Mouse (Mus musculus) CH12.LX (cell line): ENCODE measurements around the gene Tent5a. TPM values are rescaled to one million over a fixed set of nuclear protein-coding genes. Genes with fewer than 3 reads are reported as not detected.

Experiments
- DNase-seq: peaks from one replicate; pipeline ENCODE4 v3.0.0-alpha.2; 2013; ENCODE audit errors: extremely low read depth
- H3K27ac ChIP-seq: 2 replicates; pipeline ENCODE4 v1.5.1; 2012; ENCODE audit warnings: low read depth, mild to moderate bottlenecking, control low read depth, moderate library complexity; ENCODE audit not compliant: insufficient read depth
- H3K27me3 ChIP-seq: replicated peaks from 2 replicates; pipeline ENCODE3; 2012; ENCODE audit warnings: inconsistent platforms
- H3K36me3 ChIP-seq, 2 experiments: replicated peaks in 1 of 2; 2 replicates each; pipeline versions ENCODE3 to v1.6.1; 2012; ENCODE audit warnings: inconsistent platforms in 1 of 2, low read length in 1 of 2, mild to moderate bottlenecking in 1 of 2, mixed read lengths in 1 of 2, moderate library complexity in 1 of 2; ENCODE audit not compliant: control insufficient read depth in 1 of 2, insufficient read depth in 1 of 2
- H3K4me1 ChIP-seq, 2 experiments: 2 replicates each; pipeline ENCODE4 v1.6.1; 2012; ENCODE audit warnings: inconsistent platforms in 1 of 2, moderate library complexity in 1 of 2; ENCODE audit not compliant: insufficient read depth in 2 of 2, control insufficient read depth in 1 of 2
- H3K4me2 ChIP-seq: 2 replicates; pipeline ENCODE4 v1.6.1; 2012; ENCODE audit warnings: low read depth, mild to moderate bottlenecking, control low read depth; ENCODE audit not compliant: poor library complexity, insufficient read depth, severe bottlenecking
- H3K4me3 ChIP-seq, 3 experiments: fragments of 150-350 bp in 1 of 3; sonication (generic) in 1 of 3; replicated peaks in 1 of 3; 2 replicates each; pipeline versions ENCODE3 to v1.5.1; 2011 to 2012; ENCODE audit warnings: low read depth in 2 of 3, low read length in 2 of 3, mild to moderate bottlenecking in 2 of 3, moderate library complexity in 2 of 3, control low read depth in 1 of 3, improper control_type of control experiment in 1 of 3, inconsistent platforms in 1 of 3, mixed read lengths in 1 of 3; ENCODE audit not compliant: poor library complexity in 1 of 3
- H3K79me2 ChIP-seq: replicated peaks from 2 replicates; pipeline ENCODE4 v1.6.1; 2012; ENCODE audit warnings: mild to moderate bottlenecking, moderate library complexity; ENCODE audit not compliant: control insufficient read depth, poor library complexity, insufficient read depth, severe bottlenecking; ENCODE audit errors: extremely low read depth
- H3K9ac ChIP-seq: 2 replicates; pipeline ENCODE4 v1.6.1; 2012; ENCODE audit warnings: low read depth, mild to moderate bottlenecking, control low read depth, moderate library complexity; ENCODE audit not compliant: insufficient read depth
- H3K9me3 ChIP-seq: replicated peaks from 2 replicates; pipeline ENCODE3; 2012; ENCODE audit warnings: low read length, inconsistent platforms, mixed read lengths
- CHD1 ChIP-seq: IDR thresholded peaks from 2 replicates; pipeline ENCODE4 v1.6.1; 2012; ENCODE audit warnings: low read depth, low read length, improper control_type of control experiment, inconsistent platforms
- CHD2 ChIP-seq: IDR thresholded peaks from 2 replicates; pipeline ENCODE4 v1.6.1; 2011; ENCODE audit warnings: low read length, improper control_type of control experiment
- CTCF ChIP-seq, 2 experiments: IDR thresholded peaks in 1 of 2; conservative IDR thresholded peaks in 1 of 2; 2 replicates each; pipeline ENCODE4 v1.5.1; 2011 to 2012; ENCODE audit warnings: low read depth in 2 of 2, low read length in 2 of 2, improper control_type of control experiment in 1 of 2, inconsistent platforms in 1 of 2, mild to moderate bottlenecking in 1 of 2, moderate library complexity in 1 of 2
- E2F4 ChIP-seq: IDR thresholded peaks from 2 replicates; pipeline ENCODE4 v1.6.1; 2011; ENCODE audit warnings: low read depth, low read length, improper control_type of control experiment; ENCODE audit not compliant: insufficient replicate concordance
- ELF1 ChIP-seq: IDR thresholded peaks from 2 replicates; pipeline ENCODE4 v1.6.1; 2014; ENCODE audit warnings: low read depth, mild to moderate bottlenecking, inconsistent platforms, low read length, improper control_type of control experiment
- EP300 ChIP-seq: IDR thresholded peaks from 2 replicates; pipeline ENCODE4 v1.6.1; 2011; ENCODE audit warnings: low read length, improper control_type of control experiment
- ETS1 ChIP-seq: conservative IDR thresholded peaks from 2 replicates; pipeline ENCODE4 v1.6.1; 2012; ENCODE audit warnings: low read depth, mild to moderate bottlenecking, inconsistent platforms, low read length, improper control_type of control experiment, moderate library complexity
- GABPA ChIP-seq: IDR thresholded peaks from 2 replicates; pipeline ENCODE4 v1.6.1; 2012; ENCODE audit warnings: low read depth, low read length, improper control_type of control experiment, inconsistent platforms; ENCODE audit not compliant: insufficient replicate concordance
- HCFC1 ChIP-seq: IDR thresholded peaks from 2 replicates; pipeline ENCODE4 v1.6.1; 2012; ENCODE audit warnings: low read depth, mild to moderate bottlenecking, inconsistent platforms, low read length, improper control_type of control experiment
- IRF4 ChIP-seq: IDR thresholded peaks from 2 replicates; pipeline ENCODE4 v1.6.1; 2014; ENCODE audit warnings: low read depth, mild to moderate bottlenecking, inconsistent platforms, low read length, improper control_type of control experiment
- JUN ChIP-seq: IDR thresholded peaks from 2 replicates; pipeline ENCODE4 v1.6.1; 2011; ENCODE audit warnings: low read depth, mild to moderate bottlenecking, low read length, improper control_type of control experiment, moderate library complexity; ENCODE audit not compliant: insufficient read depth
- JUND ChIP-seq: conservative IDR thresholded peaks from 2 replicates; pipeline ENCODE4 v1.6.1; 2011; ENCODE audit warnings: low read depth, low read length, improper control_type of control experiment
- MAFK ChIP-seq: IDR thresholded peaks from 2 replicates; pipeline ENCODE4 v1.6.1; 2011; ENCODE audit warnings: low read length, improper control_type of control experiment; ENCODE audit not compliant: insufficient replicate concordance
- MAX ChIP-seq: IDR thresholded peaks from 2 replicates; pipeline ENCODE4 v1.6.1; 2011; ENCODE audit warnings: low read length, improper control_type of control experiment
- MAZ ChIP-seq: IDR thresholded peaks from 2 replicates; pipeline ENCODE4 v1.6.1; 2012; ENCODE audit warnings: low read depth, mild to moderate bottlenecking, inconsistent platforms, low read length, improper control_type of control experiment, moderate library complexity
- MEF2A ChIP-seq: IDR thresholded peaks from 2 replicates; pipeline ENCODE4 v1.6.1; 2014; ENCODE audit warnings: low read depth, mild to moderate bottlenecking, inconsistent platforms, low read length, improper control_type of control experiment, borderline replicate concordance
- MXI1 ChIP-seq: IDR thresholded peaks from 2 replicates; pipeline ENCODE4 v1.6.1; 2011; ENCODE audit warnings: mild to moderate bottlenecking, low read depth, low read length, improper control_type of control experiment
- MYC ChIP-seq: IDR thresholded peaks from 2 replicates; pipeline ENCODE4 v1.6.1; 2011; ENCODE audit warnings: low read depth, mild to moderate bottlenecking, improper control_type of control experiment, low read length
- NELFE ChIP-seq: IDR thresholded peaks from 2 replicates; pipeline ENCODE4 v1.6.1; 2011; ENCODE audit warnings: low read depth, low read length, improper control_type of control experiment
- NRF1 ChIP-seq: IDR thresholded peaks from 2 replicates; pipeline ENCODE4 v1.6.1; 2014; ENCODE audit warnings: low read depth, mild to moderate bottlenecking, inconsistent platforms, low read length, improper control_type of control experiment, moderate library complexity
- POLR2A ChIP-seq: IDR thresholded peaks from 2 replicates; pipeline ENCODE4 v1.6.1; 2011; ENCODE audit warnings: low read depth, mild to moderate bottlenecking, improper control_type of control experiment, low read length
- POLR2AphosphoS2 ChIP-seq: IDR thresholded peaks from 2 replicates; pipeline ENCODE4 v1.6.1; 2011; ENCODE audit warnings: low read depth, low read length, improper control_type of control experiment
- RAD21 ChIP-seq: IDR thresholded peaks from 2 replicates; pipeline ENCODE4 v1.6.1; 2011; ENCODE audit warnings: low read depth, mild to moderate bottlenecking, low read length, improper control_type of control experiment, moderate library complexity
- SIN3A ChIP-seq: IDR thresholded peaks from 2 replicates; pipeline ENCODE4 v1.6.1; 2012; ENCODE audit warnings: low read length, improper control_type of control experiment, inconsistent platforms
- SMC3 ChIP-seq: IDR thresholded peaks from 2 replicates; pipeline ENCODE4 v1.6.1; 2011; ENCODE audit warnings: low read depth, low read length, improper control_type of control experiment
- TCF12 ChIP-seq: IDR thresholded peaks from 2 replicates; pipeline ENCODE4 v1.6.1; 2014; ENCODE audit warnings: low read depth, mild to moderate bottlenecking, inconsistent platforms, low read length, improper control_type of control experiment
- UBTF ChIP-seq: IDR thresholded peaks from 2 replicates; pipeline ENCODE4 v1.6.1; 2012; ENCODE audit warnings: low read depth, mild to moderate bottlenecking, inconsistent platforms, low read length, improper control_type of control experiment, moderate library complexity
- USF1 ChIP-seq: IDR thresholded peaks from 2 replicates; pipeline ENCODE4 v1.6.1; 2014; ENCODE audit warnings: low read depth, mild to moderate bottlenecking, inconsistent platforms, low read length, improper control_type of control experiment
- USF2 ChIP-seq: conservative IDR thresholded peaks from 2 replicates; pipeline ENCODE4 v1.6.1; 2011; ENCODE audit warnings: low read depth, low read length, improper control_type of control experiment
- ZMIZ1 ChIP-seq: IDR thresholded peaks from 2 replicates; pipeline ENCODE4 v1.6.1; 2012; ENCODE audit warnings: low read depth, mild to moderate bottlenecking, inconsistent platforms, low read length, improper control_type of control experiment
- dilution Hi-C: fragments of 300-500 bp; cut with MboI; formaldehyde crosslinking; loops from 2 replicates; pipeline ENCODE4 v1.14.3; 2020; ENCODE audit warnings: low sequenced_read_pairs; ENCODE audit not compliant: extremely low pct_unique_long_range_greater_than_20kb, extremely low pct_ligation_motif_present
- in situ Hi-C: fragments of 300-500 bp; cut with MboI; formaldehyde crosslinking; loops from 3 replicates; pipeline ENCODE4 v1.14.3; 2019; ENCODE audit warnings: low sequenced_read_pairs, low pct_ligation_motif_present, low pct_unique_long_range_greater_than_20kb, mixed read lengths
- polyA plus RNA-seq: library from polyadenylated mRNA; unstranded; fragments of >175 nt; gene quantifications from 2 replicates; pipeline ENCODE4 v1.2.1, GENCODE M21; 2012; ENCODE audit warnings: low read depth; ENCODE audit not compliant: insufficient read length
- total RNA-seq, 2 experiments: library from RNA; depleted of rRNA; stranded (reverse); fragments of 300-350 nt in 1 of 2; fragments of >200 nt in 1 of 2; gene quantifications; 2 replicates each; pipeline ENCODE4 v1.2.3; 2012 to 2014

Gene Tent5a
- total and polyA plus RNA-seq, 3 experiments: 1.2 to 2.6 (median 1.6) TPM

- no peak overlapping the region for H3K9ac ChIP-seq
- H3K79me2 ChIP-seq: no peaks in the 10 kb centered on the region
- no peaks in the 10 kb centered on the region for H3K9me3 ChIP-seq
- no peak for TF ChIP-seq NRF1
- TF ChIP-seq MYC: no peak
- TF ChIP-seq IRF4: no peak
- no peak for TF ChIP-seq USF1
- TF ChIP-seq POLR2A: no peak
- no peak for TF ChIP-seq MAFK
- no peak for TF ChIP-seq NELFE
- TF ChIP-seq SIN3A: no peak
- TF ChIP-seq TCF12: no peak
- TF ChIP-seq MAX: no peak
- TF ChIP-seq MXI1: no peak
- TF ChIP-seq POLR2AphosphoS2: no peak
- TF ChIP-seq UBTF: no peak
- no peak for TF ChIP-seq MAZ
- TF ChIP-seq SMC3: no peak
- no peak for TF ChIP-seq ETS1
- TF ChIP-seq RAD21: no peak
- no peak for TF ChIP-seq USF2
- TF ChIP-seq GABPA: no peak
- no peak overlapping the region for H3K27ac ChIP-seq
- no peaks in the 10 kb centered on the region for H3K36me3 ChIP-seq
- H3K4me1 ChIP-seq: no peaks in the 10 kb centered on the region
- in situ Hi-C loops: loop anchor here (25.0 kb wide), 2 partner anchors 239 to 1386 kb away; no protein-coding TSS in a partner anchor
- H3K4me2 ChIP-seq: no peak overlapping the region
- H3K27me3 ChIP-seq: no peaks in the 10 kb centered on the region
- dilution Hi-C loops: no loop called here
- no peak for DNase-seq
- H3K4me3 ChIP-seq: no peak overlapping the region
Measured at GRCm38 (mm10) chr9:85347823-85348523, 20.8 kb upstream of the Tent5a start.

GRCm38 (mm10) chr9:85342892-85343785 is 16.0 kb upstream of the Tent5a start:
- in situ Hi-C loops: loop anchor here (25.0 kb wide), 2 partner anchors 244 to 1381 kb away; no protein-coding TSS in a partner anchor
- no peaks in the 10 kb centered on the region for H3K36me3 ChIP-seq
- H3K4me1 ChIP-seq: peaks cover 5 to 8% of the 10 kb centered on the region in 2 experiments; a peak in 2 of 4 replicates
- H3K9me3 ChIP-seq: no peaks in the 10 kb centered on the region
- DNase-seq: no peak
- TF ChIP-seq EP300 (no peak), SMC3 (no peak), JUND (no peak), TCF12 (no peak), HCFC1 (no peak), E2F4 (no peak), GABPA (no peak), RAD21 (no peak), USF1 (no peak), CHD2 (no peak), MXI1 (no peak), JUN (no peak), USF2 (no peak), MEF2A (no peak), ELF1 (no peak), CTCF (conservative IDR thresholded peaks at IDR 0.05 in 1 of 2, IDR thresholded peaks at IDR 0.05 in 1 of 2; ENCODE audit: low read depth in 2 of 2, low read length in 2 of 2) (no peak), ZMIZ1 (no peak), CHD1 (no peak)
- no peak overlapping the region for H3K27ac ChIP-seq
- H3K9ac ChIP-seq: no peak overlapping the region
- H3K79me2 ChIP-seq: no peaks in the 10 kb centered on the region
- no peak overlapping the region for H3K4me3 ChIP-seq
- no peak overlapping the region for H3K4me2 ChIP-seq
- dilution Hi-C loops: no loop called here
- no peaks in the 10 kb centered on the region for H3K27me3 ChIP-seq
